Mouse (Mus musculus) liver, embryonic 14.5 days (tissue): ENCODE measurements around the gene Olfr530. TPM values are rescaled to one million over a fixed set of nuclear protein-coding genes. Genes with fewer than 3 reads are reported as not detected.

Experiments
- ATAC-seq: fragments of 200-750 bp; cut with Nextera tagmentation; 2 replicates; pipeline ENCODE4 v1.8.0; 2017; ENCODE audit warnings: moderate number of reproducible peaks, mild to moderate bottlenecking, moderate library complexity; ENCODE audit not compliant: insufficient read depth
- DNase-seq, 3 experiments: peaks; one replicate each; pipeline ENCODE4 v3.0.0-alpha.2; 2012 to 2013; ENCODE audit warnings: low read depth in 3 of 3, low spot score in 3 of 3
- H3K27ac ChIP-seq: fragments of 300-500 bp; sonication (generic); 2 replicates; pipeline ENCODE4 v1.5.1; 2014; ENCODE audit warnings: moderate library complexity, mild to moderate bottlenecking, control low read depth, inconsistent platforms
- H3K27me3 ChIP-seq: fragments of 300-500 bp; sonication (generic); 2 replicates; pipeline ENCODE4 v1.6.1; 2014; ENCODE audit warnings: mild to moderate bottlenecking, low read length, moderate library complexity; ENCODE audit not compliant: control insufficient read depth, insufficient read depth
- H3K36me3 ChIP-seq: fragments of 300-500 bp; sonication (generic); replicated peaks from 2 replicates; pipeline ENCODE4 v1.6.1; 2014; ENCODE audit warnings: low read depth; ENCODE audit not compliant: control insufficient read depth, insufficient read depth
- H3K4me1 ChIP-seq, 2 experiments: fragments of 200-500 bp in 1 of 2; fragments of 300-500 bp in 1 of 2; sonication (generic) in 1 of 2; replicated peaks; 2 replicates each; pipeline ENCODE4 v1.6.1; 2012 to 2014; ENCODE audit warnings: antibody characterized with exemption in 1 of 2, inconsistent platforms in 1 of 2, low read length in 1 of 2; ENCODE audit not compliant: control insufficient read depth in 2 of 2, insufficient read depth in 2 of 2
- H3K4me2 ChIP-seq: fragments of 300-500 bp; sonication (generic); 2 replicates; pipeline ENCODE4 v1.6.1; 2014; ENCODE audit warnings: low read depth, mild to moderate bottlenecking, control low read depth, moderate library complexity
- H3K4me3 ChIP-seq, 2 experiments: fragments of 200-500 bp in 1 of 2; fragments of 300-500 bp in 1 of 2; sonication (generic) in 1 of 2; 2 replicates each; pipeline ENCODE4 v1.5.1; 2012 to 2014; ENCODE audit warnings: low read depth in 2 of 2, low read length in 2 of 2, mild to moderate bottlenecking in 2 of 2, control low read depth in 1 of 2, inconsistent platforms in 1 of 2, moderate library complexity in 1 of 2; ENCODE audit not compliant: insufficient read depth in 1 of 2
- H3K9ac ChIP-seq: fragments of 300-500 bp; sonication (generic); replicated peaks from 2 replicates; pipeline ENCODE4 v1.6.1; 2014; ENCODE audit warnings: mild to moderate bottlenecking, control low read depth, moderate library complexity
- H3K9me3 ChIP-seq: fragments of 300-500 bp; sonication (generic); 2 replicates; pipeline ENCODE4 v1.6.1; 2016; ENCODE audit warnings: low read length, mixed read lengths; ENCODE audit not compliant: control insufficient read depth
- CTCF ChIP-seq: IDR thresholded peaks from 2 replicates; pipeline ENCODE4 v1.5.1; 2016; ENCODE audit warnings: antibody characterized with exemption, low read depth, control low read depth
- EP300 ChIP-seq: IDR thresholded peaks from 2 replicates; pipeline ENCODE4 v1.6.1; 2016; ENCODE audit warnings: antibody characterized with exemption, low read depth
- WGBS: fragments of 180-500 bp; shearing (Covaris S2); extraction: QIAGEN DNeasy Blood & Tissue Kit; methylation state at CpG from one replicate; pipeline ENCODE4 v1.1.7; 2014; ENCODE audit not compliant: insufficient replicate concordance; 5-methylcytosine and 5-hydroxymethylcytosine counted together
- polyA plus RNA-seq, 2 experiments: library from polyadenylated mRNA; depleted of rRNA in 1 of 2; stranded (reverse) in 1 of 2; unstranded in 1 of 2; fragments of >200 nt; fragmentation: Nextera tagmentation in 1 of 2; extraction: Ambion mirVana in 1 of 2; gene quantifications; 2 replicates each; pipeline versions ENCODE4 v1.2.1 to v1.2.3; 2012 to 2014

The Olfr530 gene
- polyA plus RNA-seq, 2 experiments: not detected

- ATAC-seq: no peak
- WGBS: 45% methylated on average over 3 of the region's 3 CpGs
- TF ChIP-seq CTCF: no peak
- no peak for TF ChIP-seq EP300
Measured at GRCm38 (mm10) chr7:140361571-140361970, 14.6 kb downstream of the Olfr530 start, which contains the start of gene Olfr60. Olfr60 (minus strand) TSS chr7:140361671.

GRCm38 (mm10) chr7:140333717-140334116 lies 42.4 kb downstream of the Olfr530 start, which contains the start of gene Olfr527:
Olfr527 (plus strand) TSS chr7:140334017.
- 75% methylated on average over 2 of the region's 2 CpGs for WGBS
- no peak for TF ChIP-seq EP300
- no peak for TF ChIP-seq CTCF
- no peaks in the 10 kb centered on the region for H3K27me3 ChIP-seq

More at GRCm38 (mm10) chr7:140361571-140361970, 14.6 kb downstream of the Olfr530 start, which contains the start of gene Olfr60:
- H3K4me3 ChIP-seq: no peak within 1 kb of the TSS
- DNase-seq: no peak
- H3K9me3 ChIP-seq: no peaks in the 10 kb centered on the region
- H3K4me2 ChIP-seq: no peak within 1 kb of the TSS
- H3K4me1 ChIP-seq: no peaks in the 10 kb centered on the region
- H3K27me3 ChIP-seq: no peaks in the 10 kb centered on the region
- H3K9ac ChIP-seq: no peak within 1 kb of the TSS
- H3K36me3 ChIP-seq: no peaks in the 10 kb centered on the region
- no peak within 1 kb of the TSS for H3K27ac ChIP-seq

GRCm38 (mm10) chr7:140329766-140330304 lies 46.3 kb downstream of the Olfr530 start:
- Histone ChIP-seq H3K9ac (no peak overlapping the region), H3K4me1 (no peaks in the 10 kb centered on the region), H3K27me3 (no peaks in the 10 kb centered on the region), H3K9me3 (no peaks in the 10 kb centered on the region), H3K4me3 (no peak overlapping the region), H3K36me3 (no peaks in the 10 kb centered on the region), H3K27ac (no peak overlapping the region), H3K4me2 (no peak overlapping the region)
- ATAC-seq (no peak), DNase-seq (no peak)
- WGBS: 25% methylated on average over 1 of the region's 1 CpGs
- TF ChIP-seq CTCF: no peak
- no peak for TF ChIP-seq EP300

More at GRCm38 (mm10) chr7:140333717-140334116, 42.4 kb downstream of the Olfr530 start, which contains the start of gene Olfr527:
- Histone ChIP-seq H3K27ac (no peak within 1 kb of the TSS), H3K4me3 (no peak within 1 kb of the TSS), H3K9me3 (no peaks in the 10 kb centered on the region), H3K4me2 (no peak within 1 kb of the TSS), H3K4me1 (no peaks in the 10 kb centered on the region), H3K9ac (no peak within 1 kb of the TSS), H3K36me3 (no peaks in the 10 kb centered on the region)
- ATAC-seq (no peak), DNase-seq (no peak)

Other genes with a start within 250 kb of the Olfr530 start
- gene Mtg1, start 238.8 kb downstream of the Olfr530 start, polyA plus RNA-seq (2012; rRNA removed): 10.1 and 14.6 TPM in 2 replicates
- gene Mtg1, start 238.8 kb downstream of the Olfr530 start, polyA plus RNA-seq (2014; fragmentation: Nextera tagmentation; extraction: Ambion mirVana): 17.3 and 18.5 TPM in 2 replicates
- 0.01 TPM in 1 of 2 replicates, not detected in the other for gene Sprn, start 221.5 kb downstream of the Olfr530 start, polyA plus RNA-seq (2012; rRNA removed)
- not detected in 2 replicates for gene Sprn, start 221.5 kb downstream of the Olfr530 start, polyA plus RNA-seq (2014; fragmentation: Nextera tagmentation; extraction: Ambion mirVana)
- gene Olfr522, start 211.6 kb downstream of the Olfr530 start, polyA plus RNA-seq (2012; rRNA removed): not detected in 2 replicates
- gene Olfr522, start 211.6 kb downstream of the Olfr530 start, polyA plus RNA-seq (2014; fragmentation: Nextera tagmentation; extraction: Ambion mirVana): not detected in 2 replicates
- not detected in 2 replicates for gene Olfr523, start 203.1 kb downstream of the Olfr530 start, polyA plus RNA-seq (2012; rRNA removed)
- not detected in 2 replicates for gene Olfr523, start 203.1 kb downstream of the Olfr530 start, polyA plus RNA-seq (2014; fragmentation: Nextera tagmentation; extraction: Ambion mirVana)
- not detected in 2 replicates for gene Olfr524, start 170.4 kb downstream of the Olfr530 start, polyA plus RNA-seq (2012; rRNA removed)
- gene Olfr524, start 170.4 kb downstream of the Olfr530 start, polyA plus RNA-seq (2014; fragmentation: Nextera tagmentation; extraction: Ambion mirVana): not detected in 2 replicates
- 0.03 and 0.07 TPM in 2 replicates for gene Cd163l1, start 158.1 kb downstream of the Olfr530 start, polyA plus RNA-seq (2012; rRNA removed)
- not detected in 2 replicates for gene Cd163l1, start 158.1 kb downstream of the Olfr530 start, polyA plus RNA-seq (2014; fragmentation: Nextera tagmentation; extraction: Ambion mirVana)
- not detected in 2 replicates for gene 5830411N06Rik, start 129.0 kb downstream of the Olfr530 start, polyA plus RNA-seq (2012; rRNA removed)
- gene 5830411N06Rik, start 129.0 kb downstream of the Olfr530 start, polyA plus RNA-seq (2014; fragmentation: Nextera tagmentation; extraction: Ambion mirVana): not detected in 2 replicates
- gene Olfr525, start 55.5 kb downstream of the Olfr530 start, polyA plus RNA-seq (2012; rRNA removed): not detected in 2 replicates
- not detected in 2 replicates for gene Olfr525, start 55.5 kb downstream of the Olfr530 start, polyA plus RNA-seq (2014; fragmentation: Nextera tagmentation; extraction: Ambion mirVana)
- not detected in 2 replicates for gene Olfr527, start 42.3 kb downstream of the Olfr530 start, polyA plus RNA-seq (2012; rRNA removed)
- gene Olfr527, start 42.3 kb downstream of the Olfr530 start, polyA plus RNA-seq (2014; fragmentation: Nextera tagmentation; extraction: Ambion mirVana): not detected in 2 replicates
- gene Olfr60, start 14.7 kb downstream of the Olfr530 start, polyA plus RNA-seq (2012; rRNA removed): not detected in 2 replicates
- gene Olfr60, start 14.7 kb downstream of the Olfr530 start, polyA plus RNA-seq (2014; fragmentation: Nextera tagmentation; extraction: Ambion mirVana): not detected in 2 replicates
- not detected in 2 replicates for gene Olfr531, start 26.6 kb upstream of the Olfr530 start, polyA plus RNA-seq (2012; rRNA removed)
- gene Olfr531, start 26.6 kb upstream of the Olfr530 start, polyA plus RNA-seq (2014; fragmentation: Nextera tagmentation; extraction: Ambion mirVana): not detected in 2 replicates
- gene Olfr532, start 45.3 kb upstream of the Olfr530 start, polyA plus RNA-seq (2012; rRNA removed): not detected in 2 replicates
- not detected in 2 replicates for gene Olfr532, start 45.3 kb upstream of the Olfr530 start, polyA plus RNA-seq (2014; fragmentation: Nextera tagmentation; extraction: Ambion mirVana)
- gene Olfr533, start 87.0 kb upstream of the Olfr530 start, polyA plus RNA-seq (2012; rRNA removed): not detected in 2 replicates
- gene Olfr533, start 87.0 kb upstream of the Olfr530 start, polyA plus RNA-seq (2014; fragmentation: Nextera tagmentation; extraction: Ambion mirVana): not detected in 2 replicates
- gene Olfr535, start 107.9 kb upstream of the Olfr530 start, polyA plus RNA-seq (2012; rRNA removed): not detected in 2 replicates
- gene Olfr535, start 107.9 kb upstream of the Olfr530 start, polyA plus RNA-seq (2014; fragmentation: Nextera tagmentation; extraction: Ambion mirVana): not detected in 2 replicates
- gene Olfr536, start 131.1 kb upstream of the Olfr530 start, polyA plus RNA-seq (2012; rRNA removed): not detected in 2 replicates
- gene Olfr536, start 131.1 kb upstream of the Olfr530 start, polyA plus RNA-seq (2014; fragmentation: Nextera tagmentation; extraction: Ambion mirVana): not detected in 2 replicates
- not detected in 2 replicates for gene Olfr538, start 191.6 kb upstream of the Olfr530 start, polyA plus RNA-seq (2012; rRNA removed)
- gene Olfr538, start 191.6 kb upstream of the Olfr530 start, polyA plus RNA-seq (2014; fragmentation: Nextera tagmentation; extraction: Ambion mirVana): not detected in 2 replicates
- not detected in 2 replicates for gene Olfr46, start 224.9 kb upstream of the Olfr530 start, polyA plus RNA-seq (2012; rRNA removed)
- not detected in 2 replicates for gene Olfr46, start 224.9 kb upstream of the Olfr530 start, polyA plus RNA-seq (2014; fragmentation: Nextera tagmentation; extraction: Ambion mirVana)